Mouse (Mus musculus): Measurements from ENCODE around the gene Snx30.

Gene Snx30

DNA sequence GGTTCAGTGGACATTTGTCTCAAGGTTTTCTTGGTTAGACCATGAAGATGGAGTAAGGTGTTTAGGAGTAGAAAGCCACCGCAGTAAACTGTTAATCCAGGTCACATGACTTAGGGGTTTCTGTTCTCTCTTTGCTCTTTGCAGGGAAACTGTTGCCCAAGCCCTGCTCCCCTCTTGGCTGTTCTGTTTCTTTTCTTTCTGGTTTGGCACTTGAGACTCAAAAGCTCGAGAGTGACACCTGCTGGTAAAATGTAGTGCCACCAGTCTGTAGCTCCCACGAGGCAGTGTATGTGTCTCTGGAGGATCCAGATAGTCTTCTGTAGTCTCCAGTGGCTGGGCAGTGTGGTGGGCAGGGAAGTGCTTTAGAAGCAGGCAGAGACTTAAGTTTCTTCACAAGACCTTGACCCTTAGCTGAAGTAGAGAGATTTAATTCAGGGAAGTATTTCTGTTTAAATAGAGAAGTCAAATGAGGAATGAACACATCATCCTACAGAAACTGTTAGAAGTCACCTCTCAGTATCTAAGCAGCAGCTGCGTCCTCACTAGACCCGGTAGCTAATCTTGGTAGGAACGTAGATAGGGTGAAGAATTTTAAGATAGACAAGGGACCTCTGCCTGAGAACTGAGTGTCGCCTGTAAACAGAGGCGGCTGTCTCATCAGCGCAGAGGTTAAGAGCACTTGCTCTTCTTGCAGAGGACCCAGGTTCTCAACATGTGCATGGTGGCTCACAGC, 65.4 kb downstream of the Snx30 start:
- peak; percentile 63 for DNase-seq (ENCODE audit: extremely low spot score, low spot score)

DNA sequence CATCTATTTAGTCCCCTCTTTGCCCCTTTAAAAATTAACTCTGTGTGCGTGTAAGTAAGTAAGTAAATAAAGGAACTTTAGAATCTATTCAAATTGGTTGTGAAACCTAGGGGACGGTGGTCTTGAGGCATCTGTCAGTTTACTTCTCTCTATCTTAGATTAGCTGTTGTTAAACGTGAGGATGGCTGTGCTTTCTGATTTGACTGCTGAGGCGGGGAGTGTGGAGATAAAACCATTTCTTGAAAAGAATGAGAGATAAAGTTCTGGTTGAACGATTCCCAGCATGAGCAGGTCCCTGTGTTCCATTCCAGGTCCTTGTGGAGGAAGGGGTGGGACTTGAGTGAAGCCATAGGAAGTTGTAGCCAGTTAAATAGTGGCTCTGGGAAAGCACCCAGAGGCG, 67.6 kb downstream of the Snx30 start:
- no peak for DNase-seq (ENCODE audit: extremely low spot score, low spot score)

DNA sequence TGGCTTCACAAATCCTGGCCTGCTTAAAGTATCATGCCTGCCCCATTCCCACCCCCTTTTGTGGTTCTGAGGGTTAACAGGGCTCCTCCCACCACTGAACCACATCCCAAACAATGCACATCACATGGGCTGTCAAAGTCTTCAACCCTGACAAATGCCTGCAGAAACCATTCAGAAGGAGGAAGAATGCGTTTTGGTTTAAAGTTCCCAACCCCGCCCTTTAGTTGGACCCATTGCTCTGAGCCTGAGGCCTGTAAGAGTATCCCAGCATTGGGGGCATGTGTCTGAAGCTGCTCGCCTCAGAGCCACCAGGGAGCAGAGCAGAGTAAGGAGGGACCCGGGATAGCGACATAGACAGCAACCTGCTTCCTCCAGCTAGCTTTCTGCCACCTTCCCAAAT, 68.2 kb downstream of the Snx30 start:
- DNase-seq (ENCODE audit: extremely low spot score, low spot score), result no peak

DNA sequence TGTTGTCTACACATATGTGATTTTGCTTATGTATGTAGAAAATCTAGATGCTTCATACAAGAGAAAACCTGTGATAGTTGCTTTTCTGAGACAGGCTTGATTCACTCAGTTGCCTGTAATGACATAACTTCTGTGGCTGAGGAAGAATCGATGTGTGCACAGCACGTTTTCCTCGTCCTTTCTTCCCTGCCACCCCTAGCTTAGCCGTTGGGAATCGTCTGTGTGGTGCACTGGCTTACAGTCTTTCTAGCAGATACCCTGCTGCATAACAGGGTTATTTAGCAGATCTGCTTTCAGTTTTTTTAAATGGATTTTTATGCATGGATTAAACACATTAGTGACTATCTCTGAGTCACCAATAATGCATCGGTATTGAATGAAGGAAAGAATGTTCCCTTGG, 70.9 kb downstream of the Snx30 start:
- no peak for DNase-seq (ENCODE audit: extremely low spot score, low spot score)

DNA sequence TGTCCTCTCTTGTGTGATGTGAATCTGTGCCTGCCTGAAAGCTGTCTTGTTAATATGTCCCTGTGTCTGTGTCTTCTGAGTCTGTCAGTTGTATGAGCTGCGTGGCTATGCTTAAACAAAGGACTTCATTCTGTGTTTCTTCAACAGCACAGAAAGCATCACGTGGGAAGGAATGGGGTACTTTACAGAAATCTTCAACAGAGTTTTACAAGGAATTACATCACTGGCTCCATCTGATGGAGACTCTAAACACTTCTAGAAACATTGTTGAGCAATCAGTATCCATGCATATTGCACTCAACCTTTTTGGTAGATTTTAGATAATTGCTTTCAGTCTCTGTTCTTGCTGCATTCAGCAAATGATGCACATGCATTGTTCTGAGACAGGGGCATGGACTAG, 71.4 kb downstream of the Snx30 start:
- DNase-seq (ENCODE audit: extremely low spot score, low spot score), result no peak

DNA sequence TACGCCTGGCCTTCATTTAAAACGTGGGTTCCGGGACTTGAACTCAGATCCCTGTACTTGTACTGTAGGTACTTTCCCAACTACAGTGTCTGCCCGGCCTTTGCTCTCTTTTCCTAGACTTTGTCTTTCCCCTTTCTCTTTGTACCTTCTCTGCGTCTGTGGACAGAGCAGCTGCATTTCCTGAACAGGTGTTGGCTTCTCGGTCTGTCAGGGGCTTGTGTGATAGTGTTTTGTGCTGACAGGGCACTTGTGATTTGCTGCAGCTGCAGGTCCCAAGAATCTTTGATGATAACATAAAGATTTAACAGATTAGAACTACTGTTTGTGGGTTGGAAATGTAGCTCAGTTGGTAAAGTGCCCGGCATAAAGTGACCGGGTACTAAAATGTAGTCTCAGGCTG, 73.0 kb downstream of the Snx30 start:
- no peak for DNase-seq (ENCODE audit: extremely low spot score, low spot score)

DNA sequence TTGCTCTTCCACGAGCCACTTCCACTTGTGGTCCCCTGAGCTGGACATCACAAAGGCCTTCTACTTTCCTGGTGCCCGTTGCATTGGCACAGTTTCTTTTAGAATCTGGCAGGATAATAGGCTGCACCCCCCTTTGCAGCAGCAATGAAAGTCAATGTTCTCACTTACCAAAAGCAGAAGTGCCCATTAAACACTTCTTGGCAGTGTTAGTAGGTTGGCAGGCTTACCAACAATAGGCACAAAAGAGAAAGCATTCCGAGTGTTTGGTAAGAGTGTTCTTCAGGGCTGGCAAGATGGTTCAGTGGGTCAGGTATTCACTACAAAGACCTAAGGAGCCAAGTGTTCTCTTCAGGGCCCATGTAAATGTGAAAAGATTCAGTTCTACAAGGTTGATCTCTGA, 73.8 kb downstream of the Snx30 start:
- DNase-seq (ENCODE audit: extremely low spot score, low spot score), result no peak

DNA sequence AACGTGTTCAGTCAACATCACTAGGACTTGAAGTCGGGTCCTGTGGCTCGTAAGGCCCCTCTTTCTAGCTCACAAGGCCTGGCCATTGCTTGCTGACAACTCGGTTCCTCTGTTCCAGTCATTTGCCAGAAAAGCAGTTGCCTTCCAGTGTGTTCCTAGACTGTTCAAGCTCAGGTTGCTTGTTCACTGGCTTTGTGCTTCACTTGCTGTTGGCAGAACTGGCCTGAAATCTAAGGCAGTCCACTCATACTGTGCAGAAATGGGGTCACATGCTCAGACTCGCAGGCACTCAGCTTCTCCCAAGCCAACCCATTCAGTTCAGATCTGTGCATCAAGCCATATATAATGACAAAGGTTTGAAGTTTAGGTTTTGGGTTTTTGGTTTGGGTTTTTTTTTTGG, 75.1 kb downstream of the Snx30 start:
- DNase-seq (ENCODE audit: extremely low spot score, low spot score), result no peak

DNA sequence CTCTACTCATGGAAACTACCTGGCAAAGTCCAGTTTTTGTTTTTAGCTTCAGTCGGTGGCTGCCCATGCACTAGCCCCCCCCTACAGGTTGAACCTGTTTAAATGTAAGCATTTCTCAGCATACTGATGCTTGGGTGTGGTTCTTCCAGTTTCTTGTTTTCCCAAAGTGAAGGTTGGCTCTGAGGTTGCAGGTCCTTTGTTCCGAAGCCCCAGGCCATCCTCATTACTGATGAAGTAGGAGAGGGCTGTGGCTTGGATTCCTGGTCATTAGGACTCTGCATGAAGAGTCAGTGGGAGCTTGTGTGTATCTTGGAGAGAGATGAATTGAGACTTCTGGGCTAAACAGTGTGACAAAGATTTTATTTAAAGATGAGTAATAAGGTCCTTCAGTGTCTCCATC, 75.6 kb downstream of the Snx30 start:
- no peak for DNase-seq (ENCODE audit: extremely low spot score, low spot score)

DNA sequence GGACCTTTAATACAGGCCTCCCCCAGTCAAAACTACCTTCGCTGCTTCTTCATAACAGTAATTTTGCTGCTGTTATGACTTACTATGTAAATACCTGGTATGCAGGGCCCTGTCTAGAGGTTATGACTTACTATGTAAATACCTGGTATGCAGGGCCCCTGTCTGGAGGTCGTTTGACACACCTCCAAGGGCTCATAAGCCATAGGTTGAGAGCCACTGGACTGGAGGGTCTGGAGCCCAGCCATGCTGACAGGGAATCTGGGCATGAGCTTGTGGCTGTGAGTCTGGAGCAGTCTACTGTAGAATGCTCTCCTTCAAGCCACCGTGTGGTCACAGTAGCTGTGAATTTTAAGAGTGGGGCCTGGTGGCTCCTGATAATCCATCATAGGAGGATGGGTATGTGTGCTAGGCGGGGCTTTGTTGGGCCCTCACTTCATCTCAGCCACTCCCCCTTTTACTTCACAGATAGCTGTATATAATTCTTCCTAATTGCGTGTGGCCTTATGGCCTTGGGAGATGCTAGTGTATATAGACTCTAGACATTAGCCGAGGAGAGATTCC, 78.6 kb downstream of the Snx30 start:
- DNase-seq (ENCODE audit: extremely low spot score, low spot score), result no peak

DNA sequence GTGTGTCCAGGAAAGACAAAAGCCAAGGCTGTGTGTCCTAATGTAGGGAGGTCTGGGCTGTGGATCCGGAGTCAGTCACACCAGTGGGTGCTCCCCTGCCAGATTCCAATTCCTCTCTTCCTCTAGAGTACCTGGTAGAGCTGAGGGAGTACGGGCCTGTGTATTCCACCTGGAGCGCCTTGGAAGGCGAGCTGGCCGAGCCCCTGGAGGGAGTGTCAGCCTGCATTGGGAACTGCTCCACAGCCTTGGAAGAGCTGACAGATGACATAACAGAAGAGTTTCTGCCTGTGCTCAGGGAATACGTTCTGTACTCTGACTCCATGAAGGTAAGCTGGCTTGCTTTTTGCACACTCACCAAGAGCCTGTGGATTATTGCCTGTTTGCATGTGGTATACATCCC, 80.6 kb downstream of the Snx30 start:
- DNase-seq (ENCODE audit: extremely low spot score, low spot score), result no peak

DNA sequence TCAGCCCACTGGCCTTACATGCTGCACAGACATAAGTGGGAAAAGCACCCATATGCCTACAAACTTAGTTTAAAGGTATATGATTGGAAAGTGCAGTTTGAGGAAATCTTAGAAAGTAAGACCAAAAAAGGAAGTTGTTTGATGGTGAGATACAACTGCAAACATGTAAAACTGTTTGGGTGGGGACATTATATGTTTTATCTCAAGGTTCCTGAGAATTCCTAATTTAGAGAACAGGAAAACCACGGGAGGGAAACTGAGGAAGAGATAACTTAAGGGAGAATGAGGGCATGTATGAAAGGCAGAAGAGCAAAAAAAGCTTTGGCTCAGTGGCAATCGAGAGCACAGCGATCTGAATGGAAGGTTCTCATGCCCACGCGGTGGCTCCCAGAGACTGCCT, 81.4 kb downstream of the Snx30 start:
- no peak for DNase-seq (ENCODE audit: extremely low spot score, low spot score)

DNA sequence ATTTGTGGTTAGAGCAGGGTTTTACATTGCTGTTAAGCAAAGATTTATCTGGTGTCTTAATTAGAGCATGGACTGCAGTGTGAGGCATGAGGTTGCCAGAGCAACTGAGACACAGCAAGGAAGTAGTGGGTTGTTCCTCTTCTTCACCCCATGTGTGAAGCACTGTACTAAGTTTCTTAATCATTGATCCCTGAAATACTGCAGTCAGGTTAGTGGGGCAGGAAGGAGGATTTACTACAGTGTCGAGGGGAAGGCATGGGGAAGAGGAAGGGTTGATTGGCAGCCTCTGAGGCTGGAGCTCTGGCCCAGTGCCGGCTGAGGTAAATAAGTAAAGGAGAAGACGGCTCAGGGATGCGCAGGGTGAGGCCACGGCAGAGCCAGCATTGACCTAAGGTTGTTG, 82.4 kb downstream of the Snx30 start:
- DNase-seq (ENCODE audit: extremely low spot score, low spot score), result no peak

DNA sequence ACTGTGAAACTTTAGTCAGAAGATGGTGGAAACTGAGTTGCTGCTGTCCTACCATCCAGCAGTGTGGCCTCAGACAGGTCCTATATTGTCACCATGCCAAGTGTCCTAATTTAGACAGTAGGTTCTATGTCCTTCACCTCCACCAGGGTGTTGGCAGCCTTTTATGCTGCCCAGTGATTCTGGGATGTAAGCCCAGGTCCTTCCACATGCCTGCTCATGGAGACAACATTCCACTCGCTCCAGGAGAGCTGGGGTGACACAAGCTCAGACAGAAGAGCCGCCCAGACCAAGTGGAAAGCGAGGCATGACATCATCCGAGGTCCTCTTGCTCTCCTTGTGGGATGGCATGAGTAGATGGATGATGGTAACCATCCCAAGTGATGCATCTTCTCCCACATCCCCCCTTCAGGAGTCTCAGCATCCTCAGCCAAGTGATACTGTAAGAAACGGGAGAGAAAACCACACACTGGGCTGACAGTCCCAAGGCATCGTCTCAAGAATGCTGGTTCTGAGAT, 84.5 kb downstream of the Snx30 start:
- DNase-seq (ENCODE audit: extremely low spot score, low spot score), result no peak

DNA sequence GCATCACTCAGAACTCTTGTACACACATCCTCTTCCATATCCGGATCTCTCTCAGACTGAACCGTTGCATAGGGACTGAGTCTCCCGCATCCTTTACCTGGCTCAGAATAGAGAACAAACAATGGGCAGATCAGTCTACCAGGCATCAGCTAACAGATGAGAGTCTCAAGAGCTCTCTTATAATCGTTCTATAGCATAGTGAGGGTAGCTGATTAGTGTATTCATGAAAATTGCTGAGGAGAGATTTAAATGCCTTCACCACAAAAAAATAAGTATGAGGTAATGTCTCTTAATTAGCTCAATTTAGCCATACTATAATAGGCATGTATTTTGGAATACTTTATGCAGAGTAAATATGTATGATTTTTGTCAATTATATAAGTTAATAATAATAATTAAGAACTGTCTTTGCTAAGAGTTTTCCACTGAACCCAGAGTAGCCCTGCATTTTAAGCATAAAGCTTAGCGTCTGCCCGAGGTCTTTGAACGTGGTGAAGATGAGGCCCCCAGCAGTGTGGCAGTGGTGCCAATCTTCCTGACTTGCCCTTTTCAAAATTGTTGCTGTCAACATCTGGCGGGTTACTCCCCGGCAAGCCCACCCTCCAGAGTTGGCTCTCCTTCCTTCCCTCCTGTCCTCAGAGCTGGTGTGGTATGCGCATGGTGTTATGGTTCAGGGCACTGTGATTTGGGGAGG, 86.2 kb downstream of the Snx30 start:
- DNase-seq (ENCODE audit: extremely low spot score, low spot score), result no peak

DNA sequence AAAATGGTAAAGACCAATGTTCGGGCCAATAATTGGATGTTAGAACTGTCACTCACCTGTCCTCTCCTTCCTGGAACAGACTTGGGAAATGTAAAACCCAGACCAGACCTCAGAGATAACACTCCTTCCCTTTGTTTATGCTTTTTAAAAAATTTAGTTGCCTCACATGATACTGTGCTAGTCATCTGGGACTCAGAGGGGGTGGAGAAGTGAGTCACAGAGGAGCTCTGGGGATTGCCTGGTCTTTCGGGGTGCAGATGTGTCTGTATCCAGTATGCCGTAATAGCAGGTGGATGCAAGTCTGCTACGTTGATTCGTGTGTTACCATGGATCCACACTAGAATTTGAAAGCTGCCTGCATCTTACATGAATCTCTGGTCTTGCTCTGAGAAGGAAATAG, 87.1 kb downstream of the Snx30 start:
- no peak for DNase-seq (ENCODE audit: extremely low spot score, low spot score)

DNA sequence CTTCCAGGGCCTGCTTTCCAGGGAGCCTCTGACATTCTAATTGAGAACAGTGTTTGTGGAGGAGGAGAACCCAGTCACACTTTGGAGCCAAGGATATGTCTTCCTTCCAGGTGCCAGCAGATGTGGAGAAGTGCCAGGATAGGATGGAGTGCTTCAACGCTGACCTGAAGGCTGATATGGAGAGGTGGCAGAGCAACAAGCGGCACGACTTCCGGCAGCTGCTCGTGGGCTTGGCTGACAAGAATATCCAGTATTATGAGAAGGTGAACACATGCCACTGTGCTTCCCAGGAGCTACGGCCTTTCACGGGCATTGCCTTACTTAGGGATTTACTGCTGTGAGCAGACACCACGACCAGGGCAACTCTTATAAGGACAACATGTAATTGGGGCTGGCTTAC, 88.8 kb downstream of the Snx30 start:
- DNase-seq (ENCODE audit: extremely low spot score, low spot score), result no peak

DNA sequence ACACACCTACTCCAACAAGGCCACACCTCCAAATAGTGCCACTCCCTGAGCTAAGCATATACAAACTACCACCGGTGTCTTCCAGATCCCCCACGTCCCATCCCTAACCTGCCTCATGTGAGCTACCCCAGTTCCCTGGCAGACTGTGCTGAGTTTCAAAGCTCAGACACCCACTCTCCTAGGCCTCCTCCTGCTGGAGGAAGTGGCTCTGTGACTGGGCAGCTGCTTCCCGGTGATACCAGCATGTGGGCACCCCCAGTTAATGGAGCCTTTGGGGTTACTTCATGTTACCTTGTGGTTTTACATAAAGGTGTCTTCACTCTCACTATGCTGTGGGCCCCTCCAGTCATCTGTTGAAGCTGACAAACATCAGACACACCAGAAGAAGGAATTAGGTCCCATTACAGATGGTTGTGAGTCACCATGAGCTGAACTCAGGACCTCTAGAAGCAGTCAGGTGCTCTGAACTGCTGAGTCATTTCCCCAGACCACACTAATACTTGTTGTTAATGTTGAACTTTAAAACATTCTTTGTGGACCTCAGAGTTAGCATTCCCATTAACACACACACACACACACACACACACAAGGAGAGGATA, 89.4 kb downstream of the Snx30 start:
- DNase-seq (ENCODE audit: extremely low spot score, low spot score), result no peak

DNA sequence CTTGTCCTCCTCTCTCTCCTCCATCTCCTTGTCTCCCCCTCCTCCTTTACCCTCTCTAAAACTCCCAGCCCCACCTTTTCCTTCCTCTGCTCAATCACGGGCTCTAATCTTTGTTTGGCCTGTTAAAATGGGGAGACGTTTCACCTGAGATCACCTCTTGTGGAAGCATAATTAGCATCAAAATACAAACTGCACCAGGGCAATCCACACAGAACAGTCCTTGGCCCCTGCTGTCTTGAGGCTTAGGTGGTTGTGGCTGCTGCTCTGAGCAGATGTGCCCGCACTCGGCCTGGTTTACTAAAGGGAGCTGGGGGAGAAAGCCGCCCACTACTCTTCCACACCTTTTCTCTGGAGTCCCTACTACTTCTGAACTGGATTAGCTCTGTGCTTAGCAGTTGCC, 90.4 kb downstream of the Snx30 start:
- no peak for DNase-seq (ENCODE audit: extremely low spot score, low spot score)

DNA sequence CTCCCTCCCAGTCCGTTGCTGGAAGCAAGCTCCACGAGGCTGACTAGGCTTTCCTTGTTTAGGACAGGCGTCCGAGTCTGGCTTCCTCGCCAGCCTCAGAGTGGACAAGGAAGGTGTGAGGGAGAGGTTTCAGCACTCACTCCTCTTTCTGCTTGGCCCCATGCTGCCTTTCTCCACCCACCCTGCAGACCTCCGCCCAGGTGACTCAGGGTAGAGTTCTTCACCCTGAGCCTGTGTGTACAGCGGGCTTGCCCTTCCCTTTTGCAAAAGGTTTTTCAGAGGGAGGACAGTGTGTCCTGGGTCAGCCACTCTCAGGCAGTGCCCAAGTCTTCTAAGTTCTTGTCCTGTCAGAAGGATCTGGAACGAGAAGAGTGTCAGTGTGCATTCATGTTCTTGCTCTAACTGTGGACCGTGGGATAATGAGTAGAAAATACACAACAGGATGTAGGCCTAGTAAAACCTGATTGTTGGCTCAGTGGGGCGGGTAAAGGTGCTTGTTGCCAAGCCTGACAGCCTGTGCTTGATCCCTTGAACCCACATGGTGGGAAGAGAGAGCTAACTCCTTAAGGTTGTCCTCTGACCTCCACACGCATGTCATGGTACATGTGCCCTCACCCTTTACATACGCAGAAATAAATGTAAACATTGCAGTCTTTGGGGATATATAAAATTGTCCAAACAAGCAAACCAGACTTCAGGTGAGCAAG, 92.3 kb downstream of the Snx30 start:
- no peak for DNase-seq (ENCODE audit: extremely low spot score, low spot score)

DNA sequence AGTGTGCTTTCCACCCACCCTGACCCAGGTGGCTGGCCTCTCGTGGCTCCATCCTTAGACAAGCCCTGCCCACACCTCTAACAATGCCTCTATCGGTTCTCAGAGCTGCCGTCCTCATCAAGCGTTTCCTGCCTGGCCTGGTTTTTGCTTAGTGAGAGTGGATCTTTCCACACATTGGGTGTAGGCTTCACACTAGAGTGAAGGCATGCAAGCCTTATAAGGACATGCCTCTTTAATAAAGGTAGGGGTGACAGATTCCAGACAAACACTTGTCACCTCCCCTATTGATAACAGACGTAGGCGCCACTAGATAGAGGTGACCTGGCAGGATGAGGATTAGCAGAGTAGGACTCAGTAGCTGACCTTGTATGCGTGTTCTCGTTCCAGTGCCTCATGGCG, 92.9 kb downstream of the Snx30 start:
- no peak for DNase-seq (ENCODE audit: extremely low spot score, low spot score)

DNA sequence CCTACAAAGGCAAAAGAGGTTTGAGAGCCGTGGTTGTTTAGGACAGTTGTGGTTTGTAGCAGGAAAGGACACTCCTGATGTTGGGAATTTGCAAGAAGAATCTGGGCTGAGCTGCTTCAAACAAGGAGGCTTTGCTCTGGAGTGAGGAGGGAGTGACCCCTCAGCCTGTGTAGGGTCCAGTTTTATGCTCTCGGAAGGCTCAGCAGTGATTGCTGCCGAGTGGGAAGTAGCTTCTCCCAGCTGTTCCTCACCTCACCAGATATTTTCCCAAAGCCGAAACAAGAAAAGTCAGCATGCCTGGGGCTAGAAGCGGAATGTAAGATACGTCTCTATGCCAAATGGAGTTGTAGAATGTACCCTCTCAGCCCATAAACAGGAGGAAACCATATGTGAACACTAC, 96.2 kb downstream of the Snx30 start:
- no peak for DNase-seq (ENCODE audit: extremely low spot score, low spot score)
